Mouse (Mus musculus) frontal cortex, adult 2 months (tissue): ENCODE data around the gene Cars2. TPM values are rescaled to one million over a fixed set of nuclear protein-coding genes. Genes with fewer than 3 reads are reported as not detected.
"Not testable (repeated sequence)": the region's sequence is repeated elsewhere in the genome, so short reads cannot be mapped to it uniquely, and the experiment has no call there.

ENCODE experiments used
- DNase-seq, 2 experiments: peaks; one replicate each; pipeline ENCODE4 v3.0.0; 2022; ENCODE audit warnings: low spot score in 1 of 2; ENCODE audit errors: extremely low spot score in 1 of 2
- polyA plus RNA-seq: library from polyadenylated mRNA; depleted of rRNA; stranded (reverse); fragments of >200 nt; gene quantifications from 2 replicates; pipeline ENCODE4 v1.2.3, GENCODE M21; 2012

Gene Cars2
- polyA plus RNA-seq, 1 experiment: 35.9 TPM

GRCm38 (mm10) chr8:11556691-11557423, 6.3 kb upstream of the Cars2 start:
- peak in 1 of 2 experiments; percentile 41 for DNase-seq

GRCm38 (mm10) chr8:11555720-11556591, 5.4 kb upstream of the Cars2 start:
- DNase-seq: peak; percentile 99

DNA sequence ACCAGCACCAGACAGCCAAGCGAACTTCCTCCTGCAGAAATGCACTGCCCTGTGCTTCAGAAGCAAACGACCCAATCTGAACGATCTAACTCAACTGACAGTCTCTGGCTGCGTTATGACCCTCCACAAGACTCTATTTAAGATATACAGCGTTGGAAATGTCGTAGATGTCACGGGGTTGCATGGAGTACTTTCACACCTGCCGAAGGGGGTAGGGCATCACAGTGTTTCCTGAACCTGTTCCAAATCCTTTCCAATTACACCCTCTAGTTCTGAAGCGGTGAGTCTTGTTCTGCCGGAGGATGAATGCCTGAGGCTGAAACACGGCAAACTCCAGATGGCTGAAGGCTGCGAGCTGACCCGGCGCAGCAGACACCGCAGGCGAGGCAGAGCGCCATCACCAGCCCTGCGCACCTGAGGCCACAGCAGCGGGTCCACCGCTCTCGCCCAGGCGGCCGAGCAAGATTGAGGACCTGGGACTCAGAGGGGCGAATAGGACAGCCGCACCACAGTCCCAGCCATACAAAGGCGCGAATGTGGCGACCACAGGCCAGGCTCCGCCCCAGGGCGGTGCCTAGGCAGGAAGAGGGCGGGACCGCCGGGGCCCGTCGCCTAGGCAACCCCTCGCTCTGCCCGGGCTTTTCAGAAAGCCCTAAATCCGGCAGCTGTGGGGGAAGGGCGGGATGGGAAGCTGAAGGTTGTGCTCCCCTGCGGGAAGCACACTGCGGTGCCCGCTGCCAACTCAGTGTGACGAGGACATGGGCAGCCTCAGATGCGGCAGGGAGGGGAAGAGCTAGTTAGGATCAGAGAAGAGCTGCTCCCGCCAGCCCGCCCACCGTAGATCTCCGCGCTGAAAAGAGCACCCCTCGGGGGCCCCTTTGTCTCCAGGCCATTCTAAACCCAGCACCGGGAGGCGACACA, 4.5 kb upstream of the Cars2 start, which contains the start of gene Ing1:
Ing1 (plus strand) TSS at position 773 of the 921 bp plus-strand sequence.
- DNase-seq: peak; percentile 90 to 95

GRCm38 (mm10) chr8:11552390-11552789, 1.8 kb upstream of the Cars2 start:
- no peak for DNase-seq

DNA sequence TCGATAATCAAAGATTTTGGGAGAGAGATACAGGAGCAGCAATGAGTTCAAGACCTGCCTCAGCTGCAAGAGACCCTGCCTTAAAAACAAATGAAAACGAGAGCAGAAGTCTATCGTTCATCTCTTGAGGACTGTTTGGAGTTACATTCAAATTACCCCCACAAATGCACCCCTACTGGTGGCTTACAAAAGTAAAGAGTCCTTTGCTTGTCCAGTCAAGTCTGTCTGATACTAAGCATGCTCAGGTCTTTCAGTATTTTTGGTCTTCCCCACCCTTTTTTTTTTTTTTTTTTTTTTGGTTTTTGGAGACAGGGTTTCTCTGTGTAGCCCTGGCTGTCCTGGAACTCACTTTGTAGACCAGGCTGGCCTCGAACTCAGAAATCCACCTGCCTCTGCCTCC, 914 bp upstream of the Cars2 start:
- DNase-seq: not testable (repeated sequence)

DNA sequence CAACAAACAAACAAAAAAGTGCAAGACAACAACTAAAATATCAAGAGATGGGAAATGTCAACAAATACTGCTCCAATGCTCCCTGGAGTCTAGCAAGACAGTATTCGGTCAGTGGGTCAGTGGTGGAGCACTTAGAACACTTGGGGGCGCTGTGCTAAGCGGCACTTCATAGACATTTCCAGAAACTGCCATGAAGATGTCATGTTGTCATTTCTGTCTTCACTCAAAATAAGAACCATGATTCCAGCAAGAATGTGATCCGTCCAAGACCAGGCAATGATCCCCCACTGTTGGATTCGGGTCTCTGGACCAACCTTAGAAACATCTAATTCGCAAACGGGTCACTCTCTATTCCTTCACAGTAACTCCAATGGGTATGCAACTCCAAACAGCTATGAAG, 877 bp downstream of the Cars2 start:
- DNase-seq: peak in 1 of 2 experiments; percentile 54

GRCm38 (mm10) chr8:11547063-11547462, 3.5 kb downstream of the Cars2 start:
- no peak for DNase-seq

GRCm38 (mm10) chr8:11544386-11544785, 6.2 kb downstream of the Cars2 start:
- DNase-seq: peak in 1 of 2 experiments; percentile 71

- DNase-seq: no peak
Measured at GRCm38 (mm10) chr8:11542866-11543265, 7.7 kb downstream of the Cars2 start.

DNA sequence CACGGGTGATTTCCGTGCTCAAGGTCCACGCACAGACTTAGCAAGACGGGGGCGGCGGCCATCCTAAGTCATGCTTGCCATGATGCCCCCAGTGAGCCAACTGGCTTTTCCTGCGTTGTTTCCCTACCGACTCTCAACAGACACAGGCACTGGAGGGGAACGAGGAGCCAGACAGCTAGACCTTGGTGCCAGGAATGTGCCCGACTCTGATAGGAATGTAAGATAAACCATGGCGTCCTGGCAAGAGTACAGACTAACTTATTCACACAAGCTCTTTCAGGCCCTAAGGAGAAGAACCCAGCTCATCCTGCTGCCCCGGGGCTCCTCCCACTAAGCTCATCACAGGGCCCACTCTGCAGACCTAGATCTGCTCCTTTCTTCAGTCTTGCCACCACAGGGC, 8.6 kb downstream of the Cars2 start:
- DNase-seq: no peak

- no peak for DNase-seq
Measured at GRCm38 (mm10) chr8:11540182-11540581, 10.4 kb downstream of the Cars2 start.

GRCm38 (mm10) chr8:11539049-11539448, 11.5 kb downstream of the Cars2 start:
- no peak for DNase-seq

GRCm38 (mm10) chr8:11534494-11534893, 16.1 kb downstream of the Cars2 start:
- no peak for DNase-seq

DNA sequence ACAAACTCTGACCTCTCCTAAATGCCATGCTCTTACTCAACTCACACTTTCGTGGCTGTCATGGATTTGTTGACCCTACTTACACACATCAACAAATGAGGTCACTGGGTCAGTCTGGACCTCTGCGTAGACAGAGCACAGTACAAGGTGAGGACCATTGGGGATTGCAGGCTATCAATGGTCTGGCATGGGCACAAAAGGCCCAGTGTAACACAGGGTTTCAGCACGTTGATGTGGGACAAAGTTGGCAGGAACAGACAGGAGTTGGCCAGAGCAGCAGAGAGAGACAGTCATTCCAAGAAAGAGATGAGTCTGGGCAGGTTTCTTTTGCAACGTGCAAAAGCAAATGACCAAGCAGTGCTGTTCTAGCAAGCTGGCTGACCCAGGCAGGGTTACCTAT, 19.7 kb downstream of the Cars2 start:
- DNase-seq: no peak

GRCm38 (mm10) chr8:11530155-11530770, 20.3 kb downstream of the Cars2 start:
- peak in 1 of 2 experiments; percentile 35 for DNase-seq

- no peak for DNase-seq
Measured at GRCm38 (mm10) chr8:11523331-11523730, 27.3 kb downstream of the Cars2 start.

GRCm38 (mm10) chr8:11518676-11519075, 31.9 kb downstream of the Cars2 start:
- DNase-seq: no peak

- DNase-seq: no peak
Measured at GRCm38 (mm10) chr8:11518056-11518396, 32.6 kb downstream of the Cars2 start.

DNA sequence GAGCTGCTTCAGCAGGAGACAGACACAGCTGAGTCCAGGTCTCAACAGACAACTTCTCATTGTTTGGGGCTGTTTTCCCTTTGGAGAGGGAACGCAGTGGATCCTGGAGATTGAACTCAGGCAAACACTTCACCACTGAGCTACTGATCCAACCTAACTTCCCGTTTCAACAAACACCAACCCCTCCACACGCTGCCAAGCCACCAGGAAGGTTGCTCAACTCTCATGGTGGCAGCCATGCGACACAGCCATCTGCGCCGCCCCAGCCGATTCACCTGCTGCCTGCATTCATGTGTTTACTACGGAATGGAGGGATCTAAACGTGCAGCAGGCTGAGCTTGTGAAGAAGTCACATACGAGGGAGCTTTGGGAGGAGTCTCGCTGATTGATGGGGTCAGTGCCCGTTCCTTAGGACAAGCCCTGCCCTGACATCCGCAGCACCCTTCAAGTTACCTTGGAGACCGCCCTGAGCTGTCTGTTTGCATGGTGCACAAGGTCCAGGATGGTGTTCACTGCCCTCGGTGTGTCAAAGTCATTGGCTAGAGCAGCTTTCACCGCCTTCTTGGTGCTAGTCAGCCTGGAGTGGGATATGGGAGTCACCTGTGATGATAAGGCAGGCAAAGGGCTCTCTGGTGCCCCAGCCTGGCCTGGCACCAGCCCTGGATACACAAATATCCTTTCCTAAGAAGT, 33.1 kb downstream of the Cars2 start:
- DNase-seq: no peak

GRCm38 (mm10) chr8:11516292-11516691, 34.3 kb downstream of the Cars2 start:
- no peak for DNase-seq
